Mouse (Mus musculus): Measurements from ENCODE around the gene BC017158.

Gene BC017158

GRCm38 (mm10) chr7:128255757-128256156 lies 42.2 kb downstream of the BC017158 start:
- no peak for DNase-seq

- no peak for DNase-seq
Observed at GRCm38 (mm10) chr7:128254978-128255377, 43.0 kb downstream of the BC017158 start.

- DNase-seq: no peak
Observed at GRCm38 (mm10) chr7:128252609-128253008, 45.4 kb downstream of the BC017158 start.

- DNase-seq: peak; percentile 43 to 48
Observed at GRCm38 (mm10) chr7:128251946-128252345, 46.0 kb downstream of the BC017158 start.

GRCm38 (mm10) chr7:128249998-128250397 lies 48.0 kb downstream of the BC017158 start:
- no peak for DNase-seq

GRCm38 (mm10) chr7:128248081-128249042 lies 49.6 kb downstream of the BC017158 start:
- no peak for DNase-seq

GRCm38 (mm10) chr7:128247443-128247842 lies 50.5 kb downstream of the BC017158 start:
- peak; percentile 90 to 92 for DNase-seq

- peak; percentile 53 to 55 for DNase-seq
Observed at GRCm38 (mm10) chr7:128246496-128247391, 51.2 kb downstream of the BC017158 start, which contains the start of gene Tgfb1i1. TSS of gene Tgfb1i1 (plus strand) at chr7:128246812.

- DNase-seq: no peak
Observed at GRCm38 (mm10) chr7:128245547-128245946, 52.4 kb downstream of the BC017158 start.

- no peak for DNase-seq
Observed at GRCm38 (mm10) chr7:128244410-128245025, 53.5 kb downstream of the BC017158 start.

GRCm38 (mm10) chr7:128243921-128244320 lies 54.0 kb downstream of the BC017158 start:
- DNase-seq: no peak

GRCm38 (mm10) chr7:128242331-128242730 lies 55.6 kb downstream of the BC017158 start:
- DNase-seq: no peak

GRCm38 (mm10) chr7:128240131-128240784 lies 57.7 kb downstream of the BC017158 start:
- DNase-seq: peak in 1 of 2 experiments; percentile 27

GRCm38 (mm10) chr7:128238991-128239390 lies 59.0 kb downstream of the BC017158 start:
- peak in 1 of 2 experiments; percentile 16 for DNase-seq

- DNase-seq: peak; percentile 99 to 100
Observed at GRCm38 (mm10) chr7:128237927-128238778, 59.8 kb downstream of the BC017158 start, which contains the start of gene 9130023H24Rik. TSS of gene 9130023H24Rik (minus strand) at chr7:128238031.

GRCm38 (mm10) chr7:128237593-128237926 lies 60.4 kb downstream of the BC017158 start:
- DNase-seq: no peak

GRCm38 (mm10) chr7:128236856-128237592 lies 60.9 kb downstream of the BC017158 start, which contains the start of gene Armc5:
TSS of gene Armc5 (plus strand) at chr7:128237342.
- DNase-seq: peak; percentile 90

GRCm38 (mm10) chr7:128236426-128236825 lies 61.5 kb downstream of the BC017158 start:
- peak in 1 of 2 experiments; percentile 7 for DNase-seq

- no peak for DNase-seq
Observed at GRCm38 (mm10) chr7:128235481-128235880, 62.5 kb downstream of the BC017158 start.

- no peak for DNase-seq
Observed at GRCm38 (mm10) chr7:128234796-128235195, 63.2 kb downstream of the BC017158 start.
